Mouse (Mus musculus) liver, postnatal 0 days (tissue): ENCODE data around the gene Epha10.

ENCODE experiments used
- CTCF ChIP-seq: sonication (generic); IDR thresholded peaks from 2 replicates; pipeline ENCODE4 v1.5.1; 2016; ENCODE audit warnings: antibody characterized with exemption, low read depth
- EP300 ChIP-seq: IDR thresholded peaks from 2 replicates; pipeline ENCODE4 v1.6.1; 2016; ENCODE audit warnings: antibody characterized with exemption, low read depth, mild to moderate bottlenecking

DNA sequence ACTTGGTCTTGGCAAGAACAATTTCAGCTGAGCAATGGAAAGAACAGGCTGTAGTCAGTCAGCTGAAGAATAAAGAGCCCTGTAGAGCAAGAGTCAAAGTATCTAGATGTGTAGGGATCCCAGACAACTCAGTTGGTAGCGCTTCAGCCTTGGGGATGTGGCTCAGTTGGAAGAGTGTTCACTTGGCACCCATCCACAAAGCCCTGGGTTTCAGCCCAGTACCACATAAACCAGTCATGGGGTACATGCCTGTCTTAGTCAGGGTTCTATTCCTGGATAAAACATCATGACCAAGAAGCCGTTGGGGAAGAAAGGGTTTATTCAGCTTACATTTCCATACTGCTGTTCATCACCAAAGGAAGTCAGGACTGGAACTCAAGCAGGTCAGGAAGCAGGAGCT, 9.2 kb downstream of the Epha10 start:
- no peak for TF ChIP-seq EP300
- TF ChIP-seq CTCF: no peak
